Mouse (Mus musculus) E14TG2a.4 (cell line): Measurements from ENCODE around the gene Gpr179.

Experiments used
- H3K27me3 ChIP-seq: 2 replicates; pipeline ENCODE4 v1.6.1; 2014; ENCODE audit warnings: low read length, control low read depth; ENCODE audit not compliant: insufficient read depth
- H3K36me3 ChIP-seq: 2 replicates; pipeline ENCODE4 v1.6.1; 2014; ENCODE audit warnings: low read length, control low read depth; ENCODE audit not compliant: insufficient read depth
- H3K4me1 ChIP-seq: replicated peaks from 2 replicates; pipeline ENCODE4 v1.6.1; 2014; ENCODE audit warnings: low read depth, low read length, control low read depth
- H3K4me3 ChIP-seq: replicated peaks from 2 replicates; pipeline ENCODE4 v1.5.1; 2014; ENCODE audit warnings: mild to moderate bottlenecking, low read length
- H3K9me3 ChIP-seq: 2 replicates; pipeline ENCODE4 v1.6.1; 2014; ENCODE audit warnings: low read length, control low read depth
- CTCF ChIP-seq: conservative IDR thresholded peaks from 2 replicates; pipeline ENCODE4 v1.5.1; 2014; ENCODE audit warnings: low read length
- NANOG ChIP-seq: IDR thresholded peaks from 2 replicates; pipeline ENCODE4 v1.6.1; 2014; ENCODE audit warnings: borderline replicate concordance, low read length, mixed read lengths
- POU5F1 ChIP-seq: IDR thresholded peaks from 2 replicates; pipeline ENCODE4 v1.6.1; 2014; ENCODE audit warnings: low read length, borderline replicate concordance

Gene Gpr179

DNA sequence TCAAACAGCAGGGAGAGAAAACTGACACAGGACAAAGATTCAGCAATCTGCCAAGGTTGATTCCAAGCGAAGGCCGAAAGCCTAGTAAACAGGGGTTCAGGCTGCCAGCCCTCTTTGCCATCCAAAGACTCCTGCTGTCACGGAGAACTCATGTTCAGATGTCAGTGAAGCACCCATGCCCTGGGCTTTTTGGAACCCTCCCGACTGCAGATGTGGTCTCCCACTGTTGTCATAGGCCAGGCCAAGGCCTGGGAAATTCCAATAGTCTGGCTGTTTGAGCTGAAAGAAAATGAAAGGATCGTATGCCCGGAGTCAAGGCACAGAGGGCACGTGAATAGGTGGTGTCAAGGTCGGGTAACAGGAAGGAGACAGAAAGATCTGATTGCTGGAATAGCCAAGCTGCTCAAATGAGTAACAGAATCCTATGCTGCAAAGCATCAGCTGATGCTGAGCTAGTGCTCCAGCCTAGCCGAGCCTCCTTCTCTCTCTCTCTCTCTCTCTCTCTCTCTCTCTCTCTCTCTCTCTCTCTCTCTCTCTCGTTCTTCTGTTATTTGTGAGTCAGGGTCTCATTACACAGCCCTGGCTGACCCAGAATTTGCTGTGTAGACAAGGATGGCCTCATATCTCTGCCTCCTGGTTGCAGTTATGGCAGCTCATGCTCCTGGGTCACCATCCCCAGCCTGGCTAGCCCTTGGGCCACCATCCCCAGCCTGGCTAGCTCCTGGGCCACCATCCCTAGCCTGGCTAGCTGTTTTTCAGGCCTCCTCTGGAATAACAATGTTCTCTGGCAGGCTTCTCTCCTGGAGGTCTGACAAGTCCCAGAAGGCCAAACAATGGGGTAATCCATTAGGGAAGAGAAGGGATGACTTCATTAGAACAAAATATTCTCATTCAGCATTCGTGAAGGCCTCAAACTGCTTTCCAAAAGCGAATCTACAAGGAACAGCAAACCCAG lies 62.3 kb downstream of the Gpr179 start:
- no peaks in the 10 kb centered on the region for H3K27me3 ChIP-seq
- no peak for TF ChIP-seq POU5F1
- peak; percentile 10; the same call in 1 of the 2 replicates for TF ChIP-seq NANOG

GRCm38 (mm10) chr11:97287643-97288042 lies 64.2 kb downstream of the Gpr179 start:
- Histone ChIP-seq H3K4me1 (peaks cover 95% of the 10 kb centered on the region), H3K27me3 (no peaks in the 10 kb centered on the region), H3K9me3 (no peaks in the 10 kb centered on the region), H3K4me3 (peak overlapping the region; percentile 50), H3K36me3 (no peaks in the 10 kb centered on the region)
- TF ChIP-seq POU5F1 (no peak), NANOG (no peak), CTCF (no peak)

More for the DNA sequence above, 62.3 kb downstream of the Gpr179 start:
- no peaks in the 10 kb centered on the region for H3K36me3 ChIP-seq
- no peaks in the 10 kb centered on the region for H3K9me3 ChIP-seq
- peak overlapping the region; percentile 46 for H3K4me3 ChIP-seq
- H3K4me1 ChIP-seq, result peaks cover 86% of the 10 kb centered on the region

- Histone ChIP-seq H3K4me3 (peak overlapping the region; percentile 50), H3K4me1 (peaks cover 95% of the 10 kb centered on the region), H3K27me3 (no peaks in the 10 kb centered on the region), H3K36me3 (no peaks in the 10 kb centered on the region), H3K9me3 (no peaks in the 10 kb centered on the region)
- TF ChIP-seq NANOG (no peak), CTCF (no peak), POU5F1 (no peak)
Measured at GRCm38 (mm10) chr11:97286973-97287372, 64.9 kb downstream of the Gpr179 start.

GRCm38 (mm10) chr11:97285852-97286775 lies 65.8 kb downstream of the Gpr179 start:
- no peaks in the 10 kb centered on the region for H3K9me3 ChIP-seq
- H3K4me3 ChIP-seq, result peak overlapping the region; percentile 24
- no peaks in the 10 kb centered on the region for H3K36me3 ChIP-seq
- peaks cover 95% of the 10 kb centered on the region for H3K4me1 ChIP-seq
- TF ChIP-seq NANOG, result no peak
- TF ChIP-seq CTCF, result no peak
- no peaks in the 10 kb centered on the region for H3K27me3 ChIP-seq

DNA sequence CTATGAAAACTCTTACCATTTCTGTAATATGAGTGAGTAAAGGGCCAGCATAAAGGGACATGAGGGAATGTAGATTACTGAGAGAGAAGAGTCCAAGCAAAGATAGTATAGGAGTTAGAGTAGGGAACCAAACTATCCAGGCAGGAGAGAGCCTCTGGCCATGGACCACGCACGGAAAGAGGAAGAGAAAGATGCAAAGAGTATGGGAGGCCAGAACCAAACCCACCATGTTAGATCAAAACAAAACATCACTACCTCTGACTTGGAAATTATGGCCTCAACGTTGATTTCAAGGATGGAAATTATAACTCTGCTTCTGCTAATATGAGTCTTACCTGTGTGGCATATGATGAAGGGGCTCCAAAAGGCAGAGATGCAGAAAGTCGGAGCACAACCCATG lies 67.0 kb downstream of the Gpr179 start:
- no peak for TF ChIP-seq NANOG
- TF ChIP-seq CTCF, result no peak
- H3K4me1 ChIP-seq, result peaks cover 85% of the 10 kb centered on the region
- H3K36me3 ChIP-seq, result no peaks in the 10 kb centered on the region
- H3K9me3 ChIP-seq, result no peaks in the 10 kb centered on the region
- no peak overlapping the region for H3K4me3 ChIP-seq
- no peaks in the 10 kb centered on the region for H3K27me3 ChIP-seq

DNA sequence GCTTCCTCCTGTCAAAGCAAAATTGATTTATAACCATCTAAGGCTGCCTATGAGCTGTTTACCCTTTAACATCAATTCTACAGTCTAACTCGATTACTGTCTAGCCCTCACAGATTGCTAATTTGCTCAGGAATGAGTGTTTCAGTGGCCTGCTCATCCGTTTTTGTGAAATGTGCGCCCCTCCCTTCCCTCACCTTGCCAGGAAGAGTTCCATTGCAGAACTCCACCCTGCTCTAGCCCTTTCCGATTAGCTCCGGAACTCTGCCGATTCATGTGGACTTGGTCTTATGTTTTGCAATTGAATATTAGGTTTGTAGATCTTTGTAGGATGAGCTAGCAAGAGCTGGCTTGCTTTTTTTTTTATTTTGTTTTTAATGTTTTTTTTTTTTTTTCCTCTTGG lies 69.7 kb downstream of the Gpr179 start:
- no peak for TF ChIP-seq CTCF
- no peak for TF ChIP-seq POU5F1
- no peak for TF ChIP-seq NANOG
- Histone ChIP-seq H3K9me3 (no peaks in the 10 kb centered on the region), H3K36me3 (no peaks in the 10 kb centered on the region), H3K4me3 (peak overlapping the region; percentile 84), H3K4me1 (peaks cover 80% of the 10 kb centered on the region), H3K27me3 (no peaks in the 10 kb centered on the region)
